Mouse (Mus musculus) cerebellum, postnatal 10 days (tissue): ENCODE measurements around the gene Ddit4.
"Not testable (repeated sequence)": the region's sequence is repeated elsewhere in the genome, so short reads cannot be mapped to it uniquely, and the experiment has no call there.

Experiments
- DNase-seq, 2 experiments: peaks; one replicate each; pipeline ENCODE4 v3.0.0; 2021; ENCODE audit warnings: mixed read lengths in 2 of 2

Ddit4 gene

DNA sequence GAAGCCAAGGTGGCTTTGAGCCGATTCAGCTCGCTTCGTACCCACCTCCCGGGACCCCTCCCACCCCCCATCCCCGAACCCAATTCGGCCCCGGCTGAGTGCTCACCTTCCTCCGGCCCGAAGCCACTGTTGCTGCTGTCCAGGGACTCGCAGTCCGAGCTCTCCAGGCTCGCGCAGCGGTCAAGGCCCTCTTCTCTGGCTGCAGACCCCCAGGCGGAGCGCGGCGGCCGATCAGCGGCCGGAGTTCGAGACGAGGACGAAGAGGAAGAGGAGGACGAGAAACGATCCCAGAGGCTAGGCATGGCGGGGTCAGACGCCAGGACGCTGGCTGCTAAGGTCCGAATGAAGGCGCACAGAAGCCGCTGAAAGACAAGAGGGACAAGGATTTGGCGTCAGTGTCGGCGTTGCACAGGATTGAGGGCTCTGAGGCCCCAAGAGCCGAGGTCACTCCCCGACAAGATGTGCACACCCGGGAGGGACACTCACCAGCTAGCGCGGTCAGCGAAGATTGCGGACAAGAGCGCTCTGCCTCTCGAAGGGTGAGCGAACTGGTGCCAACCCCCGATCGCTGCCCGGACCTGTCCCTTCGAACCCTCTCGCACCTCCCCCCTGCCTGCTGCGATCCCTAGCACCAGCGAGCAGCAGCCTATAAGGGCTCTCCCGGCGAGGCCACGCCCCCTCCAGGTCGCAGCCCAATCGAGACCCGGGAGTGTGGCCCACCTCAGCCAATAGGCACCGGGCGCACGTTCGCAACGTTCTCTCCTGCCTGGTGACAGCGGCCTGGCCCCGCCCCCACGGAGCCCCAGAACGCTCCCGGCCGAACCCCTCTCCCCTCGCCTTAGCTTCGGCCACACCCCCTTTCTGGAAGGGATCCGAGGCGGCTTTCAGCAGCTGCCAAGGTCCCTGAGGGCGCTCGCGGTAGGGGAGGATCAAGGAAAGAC, at the start of gene Ddit4:
Gene Ddit4 (minus strand): TSS at position 624 of the 941 bp plus-strand sequence.
- DNase-seq, result peak; percentile 100

GRCm38 (mm10) chr10:59999057-59999456, 47.4 kb upstream of the Ddit4 start:
- no peak for DNase-seq

DNA sequence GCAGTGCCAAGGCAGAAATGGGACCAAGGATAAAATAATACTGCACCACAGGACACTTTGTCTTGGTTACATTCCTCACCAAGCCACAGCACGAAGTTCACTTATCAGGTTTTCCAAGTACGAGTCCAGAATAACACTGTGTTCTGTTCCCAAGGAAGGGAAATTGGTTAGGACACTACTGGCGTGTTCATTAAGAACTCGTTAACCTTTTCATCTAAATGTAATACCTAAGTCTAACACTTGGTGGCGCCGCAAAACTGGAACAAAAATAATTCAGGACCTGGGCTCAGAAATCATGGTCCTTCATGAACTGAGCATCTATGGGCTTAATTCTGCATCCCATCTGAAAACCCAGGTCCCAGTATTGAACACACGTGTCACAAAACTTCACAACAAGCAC, 46.0 kb upstream of the Ddit4 start:
- DNase-seq, result peak; percentile 77 to 92

DNA sequence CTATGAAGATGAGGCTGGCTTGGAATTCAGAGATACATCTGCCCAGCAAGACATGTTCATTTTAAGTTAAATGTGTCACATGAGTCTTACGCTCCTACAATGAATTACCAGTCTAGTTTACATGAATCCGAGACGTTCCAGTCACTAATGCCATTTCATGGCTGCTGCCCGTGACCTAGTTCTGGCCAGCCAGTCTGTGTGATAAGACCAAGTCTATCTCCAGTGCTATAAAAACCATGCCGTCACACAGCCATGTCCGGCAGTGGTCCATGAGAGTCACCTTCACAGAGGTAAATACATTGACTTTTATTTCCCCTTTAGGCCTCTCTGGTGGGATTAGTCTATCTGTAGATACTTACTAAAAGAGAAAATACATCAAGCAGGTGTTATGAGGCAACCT, 44.3 kb upstream of the Ddit4 start:
- no peak for DNase-seq

DNA sequence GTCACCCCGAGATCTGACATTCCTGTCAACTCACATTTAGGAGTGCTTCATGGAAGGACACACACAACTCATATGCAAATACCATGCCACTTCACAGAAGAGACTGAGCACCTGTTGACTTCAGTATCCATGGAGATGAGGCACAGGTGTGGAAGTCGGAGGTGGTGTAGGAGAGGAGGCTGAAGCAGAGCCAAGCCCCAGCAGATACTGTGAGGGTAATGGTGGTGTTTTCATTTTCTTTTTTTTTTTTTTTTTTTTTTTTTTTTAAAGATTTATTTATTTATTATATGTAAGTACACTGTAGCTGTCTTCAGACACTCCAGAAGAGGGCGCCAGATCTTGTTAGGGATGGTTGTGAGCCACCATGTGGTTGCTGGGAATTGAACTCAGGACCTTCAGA, 42.2 kb upstream of the Ddit4 start:
- DNase-seq, result not testable (repeated sequence)

DNA sequence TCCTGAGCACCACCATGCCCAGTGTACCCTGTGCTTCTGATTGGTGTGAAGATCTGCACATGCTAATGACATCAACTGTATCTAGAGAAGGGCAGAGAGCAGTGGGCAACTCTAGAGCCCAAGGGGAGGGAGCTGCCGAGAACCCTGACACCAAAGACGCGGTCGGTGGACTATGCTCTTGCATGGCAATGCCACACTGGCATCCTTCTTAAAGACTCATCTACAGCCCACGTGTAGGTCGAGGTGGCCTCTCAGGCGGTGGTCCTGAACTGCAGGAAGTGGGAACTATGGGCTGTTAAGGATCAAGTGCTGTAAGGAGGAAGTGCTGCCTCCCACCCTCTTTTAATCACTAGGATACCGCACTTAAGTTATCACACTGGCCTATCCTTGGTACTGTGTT, 40.4 kb upstream of the Ddit4 start:
- no peak for DNase-seq

GRCm38 (mm10) chr10:59991262-59991880, 39.7 kb upstream of the Ddit4 start:
- DNase-seq, result no peak

DNA sequence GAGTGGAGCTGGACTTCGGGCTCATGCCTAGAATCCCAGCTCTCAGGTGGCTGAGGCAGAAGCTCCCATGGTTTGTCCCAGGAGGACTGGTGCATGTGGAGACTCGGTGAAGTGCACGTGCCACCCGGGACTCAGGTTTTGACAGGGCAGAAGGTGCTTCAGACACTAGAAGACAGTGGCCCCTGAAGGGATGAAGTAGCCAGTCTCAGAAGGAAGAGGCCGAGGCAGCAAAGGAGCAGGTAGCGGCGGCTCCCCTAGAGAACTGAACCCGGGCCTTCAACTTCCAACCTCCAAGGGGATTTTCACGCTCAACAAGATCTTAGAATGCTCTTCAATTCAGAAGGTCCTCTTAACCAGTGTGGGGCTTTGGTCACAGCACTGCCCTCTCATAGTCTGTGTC, 38.8 kb upstream of the Ddit4 start:
- DNase-seq, result no peak

DNA sequence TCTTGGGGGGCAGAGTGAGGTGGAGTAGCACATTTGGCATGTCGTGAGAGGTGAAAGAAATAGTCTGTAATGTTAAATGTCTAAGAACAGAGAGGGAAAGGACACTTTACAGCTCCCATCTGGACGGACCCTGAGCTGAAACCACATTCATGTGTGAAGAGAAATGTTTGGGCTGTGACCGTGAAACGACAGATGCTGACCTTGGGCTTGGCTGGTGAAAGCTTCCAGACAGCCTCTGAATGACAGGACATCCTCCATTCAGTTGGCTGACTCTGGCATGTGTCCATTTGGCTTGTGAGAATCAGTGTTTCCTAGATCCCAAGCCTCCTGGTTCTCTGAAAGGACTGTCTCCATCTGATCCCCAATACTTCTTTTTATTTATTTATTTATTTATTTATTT, 36.4 kb upstream of the Ddit4 start:
- DNase-seq, result peak; percentile 77 to 79

DNA sequence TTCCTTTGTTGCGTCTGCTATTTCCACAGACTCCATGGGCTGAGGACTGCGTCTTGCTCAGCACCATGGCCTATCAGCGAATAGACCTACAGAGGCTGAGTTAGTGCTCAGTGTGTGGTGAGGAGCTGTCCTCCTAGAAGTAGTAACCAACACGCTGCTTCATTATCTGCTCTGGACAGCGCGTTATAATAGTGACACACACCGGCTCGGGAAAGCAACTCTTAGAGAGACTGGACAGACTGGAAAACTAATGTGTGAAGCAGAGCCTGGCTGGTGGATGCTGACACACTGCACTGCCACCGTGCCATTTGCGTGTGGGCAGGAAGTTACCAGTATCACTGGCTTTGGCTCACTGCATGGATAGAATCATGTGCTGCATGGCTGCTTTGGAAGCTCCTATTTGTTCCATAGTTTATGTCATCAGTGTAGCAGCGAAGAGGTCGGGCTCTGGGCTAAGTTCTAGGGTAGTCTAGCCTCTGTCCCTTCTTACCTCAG, 30.8 kb upstream of the Ddit4 start:
- no peak for DNase-seq

GRCm38 (mm10) chr10:59981792-59982191, 30.2 kb upstream of the Ddit4 start:
- DNase-seq, result no peak

DNA sequence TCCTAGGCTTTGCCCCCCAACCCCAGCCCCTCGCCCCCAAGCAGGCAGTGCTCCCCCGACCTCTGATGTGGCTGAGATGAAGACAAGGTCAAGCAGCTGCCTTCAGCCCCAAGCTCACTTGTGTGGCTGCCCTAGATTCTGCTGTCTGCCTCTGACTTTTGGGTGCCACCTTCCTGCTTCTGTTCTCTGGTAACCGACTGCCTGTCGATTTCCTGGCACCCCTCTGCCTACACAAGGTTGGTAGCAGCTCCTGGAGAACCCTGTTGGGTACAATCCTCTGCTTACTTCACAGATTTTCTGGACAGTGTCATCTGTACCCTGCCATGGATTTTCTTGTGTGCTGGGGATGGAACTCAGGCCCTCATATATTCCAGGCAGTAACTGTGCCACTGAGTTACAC, 29.7 kb upstream of the Ddit4 start:
- DNase-seq, result no peak

DNA sequence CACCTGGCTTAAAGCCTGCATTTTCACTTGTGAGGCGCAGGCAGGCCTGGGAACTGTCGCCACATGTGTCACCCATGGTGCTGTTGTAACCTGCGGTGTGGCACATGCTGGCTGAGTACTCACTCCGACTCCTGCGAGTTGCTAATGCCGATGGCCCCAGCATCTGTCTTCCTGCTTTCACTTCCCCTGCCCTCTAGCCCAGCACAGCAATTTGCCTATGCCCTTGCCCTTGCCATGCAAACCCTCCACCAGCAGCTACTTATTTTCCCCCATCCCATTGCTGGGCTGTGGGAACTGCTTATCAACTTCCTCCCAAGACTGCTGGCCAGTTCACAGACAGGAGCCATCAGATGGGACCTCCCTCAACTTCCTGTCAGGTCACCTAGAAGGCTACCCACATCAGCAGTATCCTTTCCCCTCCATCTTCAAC, 29.2 kb upstream of the Ddit4 start:
- no peak for DNase-seq

DNA sequence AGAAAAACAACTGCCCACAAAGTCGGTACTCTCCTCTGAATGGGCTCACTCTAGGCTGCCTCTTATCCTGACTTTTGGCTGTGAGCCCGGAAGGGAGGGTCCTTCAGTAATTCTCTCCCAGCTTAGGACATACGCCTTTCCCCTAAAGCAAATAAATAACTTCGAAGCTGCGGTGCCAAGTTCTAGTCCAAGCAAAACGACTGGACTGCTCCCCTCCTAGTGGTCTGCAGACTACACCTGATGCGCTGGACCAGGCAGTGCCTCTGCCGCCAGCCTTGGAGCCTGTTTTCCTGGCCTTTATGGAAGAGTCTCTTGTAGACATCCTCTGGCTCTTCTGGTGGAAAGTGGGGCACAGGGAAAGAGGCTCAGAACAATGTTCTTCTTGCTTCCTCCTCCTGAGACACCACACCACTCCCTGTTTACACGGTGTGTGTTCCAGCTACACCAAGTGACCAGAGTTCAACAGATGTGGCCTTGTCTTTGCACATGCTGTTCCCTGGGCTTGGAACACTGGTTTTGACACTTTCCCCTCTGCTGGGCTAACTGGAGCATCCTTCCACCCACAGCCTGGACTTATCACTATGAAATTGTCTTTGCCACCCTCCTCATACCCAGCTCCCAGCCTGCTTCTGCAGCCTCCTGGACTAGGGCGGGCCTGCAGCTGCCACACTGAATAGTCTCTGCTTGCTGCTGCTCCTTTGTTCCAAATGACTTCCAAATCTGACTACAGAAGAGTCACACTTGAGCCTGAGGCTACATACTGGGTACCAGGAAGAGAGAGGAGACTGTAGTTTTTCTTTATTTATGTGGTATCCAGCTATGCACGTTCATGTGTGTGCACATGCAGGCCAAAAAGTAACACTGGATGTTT, 27.5 kb upstream of the Ddit4 start:
- peak; percentile 67 to 78 for DNase-seq

DNA sequence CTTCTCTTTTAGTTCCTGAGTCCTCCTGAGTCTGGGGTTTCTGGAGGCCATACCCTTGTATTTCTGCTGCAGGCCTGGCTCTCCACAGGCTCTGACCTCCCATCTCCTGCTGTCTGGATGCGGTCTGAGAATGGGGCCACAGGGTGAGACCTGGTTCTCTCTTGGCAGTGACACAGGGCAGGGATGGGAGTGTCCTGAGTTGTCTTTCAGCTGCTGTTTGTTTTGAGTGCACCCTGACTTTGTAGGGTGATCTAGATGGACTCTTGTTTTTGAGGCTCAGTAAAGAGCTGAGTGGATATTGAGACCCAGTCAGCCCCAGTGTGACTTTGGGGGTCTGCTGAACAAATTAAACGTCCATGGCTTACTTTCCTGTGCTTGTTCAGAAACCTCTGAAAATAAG, 26.8 kb upstream of the Ddit4 start:
- no peak for DNase-seq

DNA sequence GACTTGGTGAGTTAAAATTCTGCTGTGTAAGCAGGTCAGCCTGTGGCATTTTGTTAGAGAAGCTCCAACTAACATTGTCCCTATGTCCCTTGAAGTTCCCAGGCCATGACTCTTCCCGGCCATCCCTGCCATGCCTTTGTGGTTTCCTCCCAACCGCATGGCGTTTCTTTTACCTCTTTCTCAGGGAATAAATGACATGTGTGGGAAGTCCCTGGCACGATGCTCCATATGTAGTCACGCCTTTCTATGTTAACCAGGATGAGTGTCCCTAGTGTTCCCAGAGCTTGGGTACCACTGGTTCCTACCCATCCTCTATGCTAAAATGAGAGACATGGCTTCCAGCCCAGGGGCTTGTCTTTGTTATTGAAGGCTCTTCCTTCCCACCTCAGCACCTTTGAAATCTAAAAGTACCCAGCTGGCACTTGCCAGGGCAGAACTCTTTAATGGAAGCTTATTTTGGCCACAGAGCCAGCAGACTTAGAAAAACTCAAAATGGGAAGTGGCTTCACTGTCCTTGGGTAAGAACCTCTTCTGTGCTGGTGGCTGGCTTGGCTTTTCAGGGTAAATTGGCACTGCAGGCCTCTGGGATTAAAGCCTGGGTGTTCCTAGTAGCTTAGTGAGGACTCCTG, 26.2 kb upstream of the Ddit4 start:
- DNase-seq, result no peak

DNA sequence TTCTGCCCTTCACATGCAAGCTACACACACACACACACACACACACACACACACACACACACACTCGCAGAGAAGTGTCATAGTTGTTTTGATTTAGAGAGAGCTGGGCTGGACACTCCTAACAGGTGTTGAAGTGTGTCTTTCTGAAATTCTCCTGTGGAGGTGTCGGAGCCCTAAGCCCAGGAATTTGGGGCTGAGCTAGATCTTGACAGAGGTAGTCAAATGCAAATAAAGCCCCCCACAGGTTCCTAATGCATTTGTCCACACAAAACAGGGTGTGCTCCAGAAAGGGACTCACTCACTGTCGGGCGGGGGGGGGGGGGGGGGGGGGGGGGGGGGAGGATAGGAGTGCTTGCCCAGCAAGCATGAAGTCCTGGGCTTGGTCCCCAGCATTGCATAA, 25.5 kb upstream of the Ddit4 start:
- DNase-seq, result no peak

DNA sequence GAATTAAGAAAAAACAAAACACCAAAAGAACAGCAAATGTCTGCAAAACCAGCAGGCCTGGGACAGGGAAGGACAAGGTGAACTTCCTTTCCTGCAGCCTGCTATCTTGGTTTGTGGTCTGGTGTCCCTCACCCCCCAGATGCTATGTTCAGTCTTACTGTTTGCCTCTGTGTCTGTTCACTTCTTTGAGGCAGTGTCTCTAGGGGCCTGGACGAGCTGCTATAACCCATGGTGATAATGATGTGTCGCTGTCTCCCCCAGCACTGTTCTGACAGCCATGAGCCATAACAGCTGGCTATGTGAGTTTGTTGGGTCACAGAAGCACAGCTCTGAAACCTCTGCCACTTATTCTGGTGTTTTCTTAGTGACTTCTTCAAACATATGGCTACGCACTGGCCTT, 23.2 kb upstream of the Ddit4 start:
- DNase-seq, result no peak

DNA sequence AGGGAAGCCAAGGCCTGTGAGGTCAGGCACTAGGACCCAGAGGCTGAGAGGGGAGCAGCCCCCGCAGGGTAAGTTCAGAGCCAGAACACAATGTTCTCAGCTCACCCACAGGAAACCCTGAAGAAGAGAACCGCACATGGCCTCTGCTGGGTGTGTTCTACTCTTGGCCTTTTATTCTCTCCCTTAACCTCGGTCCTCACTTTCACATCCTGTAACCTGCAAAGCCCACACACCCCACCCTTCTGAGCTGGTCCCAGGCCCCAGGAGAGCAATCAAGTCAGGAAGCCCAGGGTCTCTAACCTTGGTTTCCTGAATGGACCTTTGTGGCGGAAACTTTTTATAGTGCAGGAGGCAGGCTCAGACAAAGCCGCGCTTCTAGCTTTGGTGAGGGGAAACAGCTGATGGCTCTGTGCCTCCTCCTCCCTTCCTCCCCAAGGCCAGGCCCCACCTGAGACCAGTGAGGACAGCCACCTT, 22.6 kb upstream of the Ddit4 start:
- peak in 1 of 2 experiments; percentile 52 for DNase-seq

- no peak for DNase-seq
Observed at GRCm38 (mm10) chr10:59973400-59973799, 21.8 kb upstream of the Ddit4 start.

DNA sequence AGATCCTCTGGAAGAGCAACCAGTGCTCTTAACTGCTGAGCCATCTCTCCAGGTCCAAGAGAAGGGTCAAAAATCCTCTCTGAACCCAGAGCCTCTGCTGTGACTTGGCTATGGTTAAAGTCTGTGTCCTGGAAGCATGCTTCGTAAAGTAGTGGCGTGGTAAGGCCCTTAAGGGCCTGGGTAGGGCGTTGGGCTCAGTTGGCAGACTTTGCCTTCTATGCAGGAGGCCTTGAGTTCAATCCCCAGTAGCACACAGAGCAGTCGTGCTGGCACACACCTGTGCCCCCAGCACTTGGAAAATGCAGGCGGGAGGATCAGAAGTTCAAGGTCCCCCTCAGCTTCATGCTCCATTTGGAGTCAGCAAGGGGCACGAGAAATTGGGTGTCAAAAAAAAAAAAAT, 21.4 kb upstream of the Ddit4 start:
- no peak for DNase-seq

- DNase-seq, result no peak
Observed at GRCm38 (mm10) chr10:59972534-59972933, 20.9 kb upstream of the Ddit4 start.
